Mouse (Mus musculus): ENCODE results near the gene Cntln.

Cntln gene

GRCm38 (mm10) chr4:84884111-84884538, at the start of gene Cntln:
TSS of gene Cntln (plus strand) at chr4:84884309.
- in situ Hi-C loops (cut with MboI, MseI), result no loop called here

GRCm38 (mm10) chr4:84836979-84837378, 47.1 kb upstream of the Cntln start:
- in situ Hi-C loops (cut with MboI, MseI), result loop anchor here (10.0 kb wide), 1 partner anchor 258 kb away; no protein-coding TSS in a partner anchor

GRCm38 (mm10) chr4:84838545-84838944, 45.6 kb upstream of the Cntln start:
- in situ Hi-C loops (cut with MboI, MseI), result loop anchor here (10.0 kb wide), 1 partner anchor 256 kb away; no protein-coding TSS in a partner anchor

GRCm38 (mm10) chr4:84839466-84839865, 44.6 kb upstream of the Cntln start:
- in situ Hi-C loops (cut with MboI, MseI), result loop anchor here (10.0 kb wide), 1 partner anchor 255 kb away; no protein-coding TSS in a partner anchor

- in situ Hi-C loops (cut with MboI, MseI), result no loop called here
These were observed 26.5 kb upstream of the Cntln start for GRCm38 (mm10) chr4:84857588-84857987.

GRCm38 (mm10) chr4:84876347-84876746, 7.8 kb upstream of the Cntln start:
- in situ Hi-C loops (cut with MboI, MseI), result loop anchor here (5.0 kb wide), 1 partner anchor 221 kb away; no protein-coding TSS in a partner anchor

GRCm38 (mm10) chr4:84883646-84884045, 463 bp upstream of the Cntln start:
- in situ Hi-C loops (cut with MboI, MseI), result no loop called here

- in situ Hi-C loops (cut with MboI, MseI), result no loop called here
These were observed 596 bp downstream of the Cntln start for GRCm38 (mm10) chr4:84884539-84885270.

- in situ Hi-C loops (cut with MboI, MseI), result no loop called here
These were observed 1.1 kb downstream of the Cntln start for GRCm38 (mm10) chr4:84885271-84885540.

- in situ Hi-C loops (cut with MboI, MseI), result no loop called here
These were observed 34.3 kb downstream of the Cntln start for GRCm38 (mm10) chr4:84918393-84918792.

- in situ Hi-C loops (cut with MboI, MseI), result no loop called here
These were observed 50.3 kb downstream of the Cntln start for GRCm38 (mm10) chr4:84934342-84934929.

- in situ Hi-C loops (cut with MboI, MseI), result no loop called here
These were observed 58.0 kb downstream of the Cntln start for GRCm38 (mm10) chr4:84942059-84942458.

- in situ Hi-C loops (cut with MboI, MseI), result no loop called here
These were observed 58.5 kb downstream of the Cntln start for GRCm38 (mm10) chr4:84942651-84943050.

- in situ Hi-C loops (cut with MboI, MseI), result no loop called here
These were observed 60.0 kb downstream of the Cntln start for GRCm38 (mm10) chr4:84944100-84944499.

GRCm38 (mm10) chr4:84946450-84946849, 62.3 kb downstream of the Cntln start:
- in situ Hi-C loops (cut with MboI, MseI), result no loop called here

GRCm38 (mm10) chr4:84976875-84977646, 93.0 kb downstream of the Cntln start:
- in situ Hi-C loops (cut with MboI, MseI), result no loop called here

- in situ Hi-C loops (cut with MboI, MseI), result no loop called here
These were observed 111.6 kb downstream of the Cntln start for GRCm38 (mm10) chr4:84995520-84996348.

GRCm38 (mm10) chr4:85005581-85005980, 121.5 kb downstream of the Cntln start:
- in situ Hi-C loops (cut with MboI, MseI), result no loop called here

GRCm38 (mm10) chr4:85006789-85007188, 122.7 kb downstream of the Cntln start:
- in situ Hi-C loops (cut with MboI, MseI), result no loop called here

GRCm38 (mm10) chr4:85010846-85011245, 126.7 kb downstream of the Cntln start:
- in situ Hi-C loops (cut with MboI, MseI), result no loop called here

GRCm38 (mm10) chr4:85045748-85046147, 161.6 kb downstream of the Cntln start:
- in situ Hi-C loops (cut with MboI, MseI), result no loop called here

Measured in regulatory T cell (primary cell).